In the genomic region with DNA sequence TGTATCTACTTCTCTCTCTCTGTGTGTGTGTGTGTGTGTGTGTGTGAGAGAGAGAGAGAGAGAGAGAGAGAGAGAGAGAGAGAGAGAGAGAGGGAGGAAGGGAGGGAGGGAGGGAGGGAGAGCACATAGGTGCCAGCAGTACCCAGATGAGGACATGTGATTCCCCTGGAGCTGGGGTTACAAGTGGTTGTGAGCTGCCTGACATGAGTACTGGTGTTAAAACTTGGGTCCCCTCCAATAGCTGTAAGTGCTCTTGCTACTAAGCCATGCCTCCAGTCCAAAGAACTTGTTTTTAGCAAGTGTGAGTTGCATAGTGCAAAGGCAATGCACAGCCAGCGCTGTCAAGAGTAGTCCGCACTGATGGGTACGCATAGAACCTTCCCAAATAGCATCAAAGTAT, we compare ENCODE assay signal across 25 mouse cellular contexts. TPM values are rescaled to one million over a fixed set of nuclear protein-coding genes. Genes with fewer than 3 reads are reported as not detected.
DNase-seq lines count a peak whose midpoint lies in the region; ATAC-seq and TF ChIP-seq lines count a peak whose summit lies in the region.
"Had no signal": no experiment of that assay in that cellular context is flagged by ENCODE, and none has a peak within 500 bp of the region (broad histone marks: within the 10 kb centered on the region; RNA-seq: fewer than 3 reads in every experiment).

No protein-coding gene starts in this region.

- H3K4me3 ChIP-seq in heart, embryonic 14.5 days (ENCODE audit: control insufficient read depth in 1 of 2, insufficient read depth in 1 of 2, low read depth in 1 of 2, low read length in 2 of 2): no peak overlapping the region
- no peak overlapping the region for H3K4me3 ChIP-seq in heart, embryonic 16.5 days (ENCODE audit: low read length)
- H3K4me3 ChIP-seq in intestine, embryonic 16.5 days (ENCODE audit: low read length): no peak overlapping the region
- H3K4me3 ChIP-seq in intestine, embryonic 15.5 days (replicated peaks): no peak overlapping the region
- H3K4me3 ChIP-seq in lung, postnatal 0 days (ENCODE audit: low read depth, low read length): no peak overlapping the region
- H3K4me3 ChIP-seq: embryonic facial prominence, embryonic 12.5 days; embryonic facial prominence, embryonic 15.5 days; erythroblast, embryonic 14.5 days; forebrain, embryonic 10.5 days; forebrain, embryonic 12.5 days had no signal

- H3K27me3 ChIP-seq in heart, embryonic 14.5 days (ENCODE audit: control insufficient read depth, insufficient read depth, low read length): no peaks in the 10 kb centered on the region
- H3K27me3 ChIP-seq in heart, embryonic 16.5 days (ENCODE audit: control insufficient read depth, insufficient read depth, low read length): no peaks in the 10 kb centered on the region
- no peaks in the 10 kb centered on the region for H3K27me3 ChIP-seq in intestine, embryonic 16.5 days (replicated peaks; ENCODE audit: control insufficient read depth, insufficient read depth, low read length)
- H3K27me3 ChIP-seq in intestine, embryonic 15.5 days (replicated peaks): no peaks in the 10 kb centered on the region
- H3K27me3 ChIP-seq in lung, postnatal 0 days (replicated peaks; ENCODE audit: insufficient read depth, low read length): no peaks in the 10 kb centered on the region
- H3K27me3 ChIP-seq: embryonic facial prominence, embryonic 12.5 days; embryonic facial prominence, embryonic 15.5 days; forebrain, embryonic 12.5 days had no signal

- WGBS in heart, embryonic 14.5 days: 84% methylated on average over 3 of the region's 3 CpGs
- 78% methylated on average over 3 of the region's 3 CpGs for WGBS in heart, embryonic 16.5 days
- WGBS in intestine, embryonic 16.5 days: 69% methylated on average over 3 of the region's 3 CpGs
- 75% methylated on average over 3 of the region's 3 CpGs for WGBS in intestine, embryonic 15.5 days
- 83% methylated on average over 3 of the region's 3 CpGs for WGBS in lung, postnatal 0 days

- intact Hi-C loops in heart, postnatal 10 days (cut with DNase I): no loop called here
- intact Hi-C loops in heart, postnatal 36 days (cut with DNase I): no loop called here

- no peak for TF ChIP-seq CTCF in lung, postnatal 0 days (IDR thresholded peaks at IDR 0.05)

- DNase-seq in heart, postnatal 10 days: no peak
- DNase-seq in heart, postnatal 36 days: no peak
- peak; percentile 56 for DNase-seq in lung, postnatal 0 days (ENCODE audit: low spot score)
- DNase-seq in lung, postnatal 36 days: no peak
- DNase-seq: adrenal gland, adult 2 months; adrenal gland, postnatal 10 days; adrenal gland, postnatal 25 days; cerebellum, adult 11 months; cerebellum, adult 18-20 months; cerebellum, adult 8-10 months; cerebellum, adult 9-11 months; cerebellum, postnatal 14 days; cerebellum, postnatal 36 days; embryo, embryonic 11 days had no signal

- no peak overlapping the region for H3K4me2 ChIP-seq in heart, embryonic 14.5 days (ENCODE audit: low read length)
- H3K4me2 ChIP-seq in heart, embryonic 16.5 days (ENCODE audit: low read depth, low read length): no peak overlapping the region
- H3K4me2 ChIP-seq in intestine, embryonic 16.5 days (ENCODE audit: low read depth, low read length): no peak overlapping the region
- H3K4me2 ChIP-seq in intestine, embryonic 15.5 days (replicated peaks): no peak overlapping the region
- no peak overlapping the region for H3K4me2 ChIP-seq in lung, postnatal 0 days (replicated peaks; ENCODE audit: low read depth, low read length)
- H3K4me2 ChIP-seq: embryonic facial prominence, embryonic 12.5 days; embryonic facial prominence, embryonic 15.5 days; forebrain, embryonic 12.5 days had no signal

- H3K36me3 ChIP-seq in heart, embryonic 14.5 days (ENCODE audit: control insufficient read depth, insufficient read depth, low read length): no peaks in the 10 kb centered on the region
- no peaks in the 10 kb centered on the region for H3K36me3 ChIP-seq in heart, embryonic 16.5 days (ENCODE audit: control insufficient read depth, insufficient read depth)
- H3K36me3 ChIP-seq in intestine, embryonic 16.5 days (ENCODE audit: control insufficient read depth, insufficient read depth, low read length): no peaks in the 10 kb centered on the region
- no peaks in the 10 kb centered on the region for H3K36me3 ChIP-seq in intestine, embryonic 15.5 days
- H3K36me3 ChIP-seq in lung, postnatal 0 days (ENCODE audit: insufficient read depth, low read length): no peaks in the 10 kb centered on the region
- H3K36me3 ChIP-seq: embryonic facial prominence, embryonic 12.5 days; embryonic facial prominence, embryonic 15.5 days; forebrain, embryonic 10.5 days; forebrain, embryonic 12.5 days had no signal

- no peak overlapping the region for H3K9ac ChIP-seq in heart, embryonic 14.5 days (ENCODE audit: low read length)
- H3K9ac ChIP-seq in heart, embryonic 16.5 days (ENCODE audit: low read length): no peak overlapping the region
- no peak overlapping the region for H3K9ac ChIP-seq in intestine, embryonic 16.5 days (ENCODE audit: low read depth, low read length)
- H3K9ac ChIP-seq in intestine, embryonic 15.5 days: no peak overlapping the region
- H3K9ac ChIP-seq in lung, postnatal 0 days (replicated peaks; ENCODE audit: low read depth): no peak overlapping the region
- H3K9ac ChIP-seq: embryonic facial prominence, embryonic 12.5 days; embryonic facial prominence, embryonic 15.5 days; forebrain, embryonic 12.5 days had no signal

- peak; percentile 80; the same call in 1 of the 2 replicates for ATAC-seq in heart, embryonic 14.5 days (ENCODE audit: insufficient number of reproducible peaks, insufficient read depth, low FRiP score, low read depth)
- peak; percentile 70; the same call in 1 of the 2 replicates for ATAC-seq in heart, embryonic 16.5 days (replicated peaks; ENCODE audit: extremely low read depth, insufficient read depth, low FRiP score)
- ATAC-seq in intestine, embryonic 16.5 days: peak; percentile 54; the same call in 1 of the 2 replicates
- ATAC-seq in intestine, embryonic 15.5 days: no peak
- peak; percentile 71 for ATAC-seq in lung, postnatal 0 days
- ATAC-seq: forebrain, embryonic 14.5 days; forebrain, embryonic 16.5 days had no signal

- no peak for TF ChIP-seq EP300 in lung, postnatal 0 days (IDR thresholded peaks at IDR 0.05)

- peaks cover 0 to 2% of the 10 kb centered on the region in 2 experiments; a peak in 1 of 4 replicates for H3K4me1 ChIP-seq in heart, embryonic 14.5 days (ENCODE audit: control insufficient read depth in 2 of 2, insufficient read depth in 2 of 2, low read length in 2 of 2)
- no peaks in the 10 kb centered on the region for H3K4me1 ChIP-seq in heart, embryonic 16.5 days (ENCODE audit: control insufficient read depth, insufficient read depth, low read length)
- no peaks in the 10 kb centered on the region; the same call in 1 of the 2 replicates for H3K4me1 ChIP-seq in intestine, embryonic 16.5 days (ENCODE audit: control insufficient read depth, insufficient read depth, low read length)
- no peaks in the 10 kb centered on the region for H3K4me1 ChIP-seq in intestine, embryonic 15.5 days (replicated peaks)
- no peaks in the 10 kb centered on the region for H3K4me1 ChIP-seq in lung, postnatal 0 days (ENCODE audit: insufficient read depth, low read depth, low read length)
- H3K4me1 ChIP-seq: forebrain, embryonic 12.5 days had no signal

- no peak overlapping the region for H3K27ac ChIP-seq in heart, embryonic 14.5 days (replicated peaks in 1 of 2; ENCODE audit: control insufficient read depth in 1 of 2, insufficient read depth in 1 of 2, low read depth in 2 of 2, low read length in 2 of 2)
- no peak overlapping the region for H3K27ac ChIP-seq in heart, embryonic 16.5 days (ENCODE audit: low read length)
- no peak overlapping the region for H3K27ac ChIP-seq in intestine, embryonic 16.5 days (ENCODE audit: low read length)
- H3K27ac ChIP-seq in intestine, embryonic 15.5 days: no peak overlapping the region
- no peak overlapping the region for H3K27ac ChIP-seq in lung, postnatal 0 days (ENCODE audit: low read length)
- H3K27ac ChIP-seq: embryonic facial prominence, embryonic 12.5 days; embryonic facial prominence, embryonic 15.5 days; forebrain, embryonic 10.5 days; forebrain, embryonic 12.5 days had no signal

- H3K9me3 ChIP-seq in heart, embryonic 14.5 days (ENCODE audit: control insufficient read depth, low read length): no peaks in the 10 kb centered on the region
- no peaks in the 10 kb centered on the region for H3K9me3 ChIP-seq in heart, embryonic 16.5 days (replicated peaks; ENCODE audit: control insufficient read depth, low read length)
- H3K9me3 ChIP-seq in intestine, embryonic 16.5 days (ENCODE audit: control insufficient read depth, low read length): no peaks in the 10 kb centered on the region
- no peaks in the 10 kb centered on the region for H3K9me3 ChIP-seq in intestine, embryonic 15.5 days
- H3K9me3 ChIP-seq in lung, postnatal 0 days (ENCODE audit: low read length): no peaks in the 10 kb centered on the region
- H3K9me3 ChIP-seq: embryonic facial prominence, embryonic 12.5 days; embryonic facial prominence, embryonic 15.5 days; forebrain, embryonic 10.5 days; forebrain, embryonic 12.5 days had no signal

RNA-seq across cellular contexts. Expression of gene Notch2, which starts 26.2 kb away (rescaled TPM):
- 12.2 and 14.5 TPM in 2 replicates for polyA plus RNA-seq in heart, embryonic 14.5 days (2014; fragmentation: Nextera tagmentation; extraction: Ambion mirVana)
- 10 to 100 TPM; 28.2 to 31.0 TPM for total RNA-seq in heart, postnatal 10 days (2021)
- polyA plus RNA-seq in heart, embryonic 16.5 days (2015; fragmentation: Nextera tagmentation; extraction: Ambion mirVana): 10.5 and 13.6 TPM in 2 replicates
- total RNA-seq in heart, postnatal 36 days (2021): 10 to 100 TPM; 16.7 to 17.8 TPM
- polyA plus RNA-seq in intestine, embryonic 16.5 days (2015; fragmentation: Nextera tagmentation; extraction: Ambion mirVana): 9.1 and 10.9 TPM in 2 replicates
- 15.8 and 17.9 TPM in 2 replicates for polyA plus RNA-seq in intestine, embryonic 15.5 days (2015; fragmentation: Nextera tagmentation; extraction: Ambion mirVana)
- polyA plus RNA-seq in lung, postnatal 0 days (2015; fragmentation: Nextera tagmentation; extraction: Ambion mirVana): 18.3 and 20.1 TPM in 2 replicates
